8 mouse cellular contexts compared by ENCODE assay signal in the genomic region with DNA sequence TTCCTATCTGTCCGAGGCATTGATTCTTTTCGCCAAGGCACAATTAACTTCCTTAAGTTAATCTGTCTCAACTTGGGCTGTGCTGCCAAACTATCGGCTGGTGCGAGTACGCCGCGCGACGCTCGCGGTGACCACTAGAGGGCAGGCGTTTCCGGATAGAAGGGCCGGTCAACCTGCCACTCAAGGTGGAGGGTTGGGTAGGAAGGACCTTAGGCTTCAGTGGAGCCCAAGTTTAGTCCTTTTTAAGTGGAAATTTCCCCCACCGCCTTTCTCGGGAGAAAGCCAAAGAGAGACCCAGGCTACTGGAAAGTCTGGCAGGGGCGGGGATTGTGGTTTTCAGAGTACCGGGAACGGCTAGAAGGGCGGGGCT. TPM values are rescaled to one million over a fixed set of nuclear protein-coding genes. Genes with fewer than 3 reads are reported as not detected.
A peak's percentile ranks its signal among the peaks of the same experiment; 100 is the strongest.
DNase-seq lines count a peak whose midpoint lies in the region; ATAC-seq and TF ChIP-seq lines count a peak whose summit lies in the region.

No protein-coding gene starts in this region.

- peaks cover 62% of the 10 kb centered on the region for H3K4me1 ChIP-seq in forebrain, embryonic 13.5 days
- H3K4me1 ChIP-seq in lung, embryonic 14.5 days (ENCODE audit: insufficient read depth): peaks cover 19% of the 10 kb centered on the region
- peaks cover 50% of the 10 kb centered on the region for H3K4me1 ChIP-seq in neural tube, embryonic 15.5 days

- peak overlapping the region; percentile 70 for H3K4me3 ChIP-seq in forebrain, embryonic 13.5 days
- peak overlapping the region; percentile 45 for H3K4me3 ChIP-seq in lung, embryonic 14.5 days (ENCODE audit: low read depth, low read length)
- H3K4me3 ChIP-seq in neural tube, embryonic 15.5 days (replicated peaks): peak overlapping the region; percentile 41

- H3K36me3 ChIP-seq in forebrain, embryonic 13.5 days (ENCODE audit: poor library complexity, severe bottlenecking): peaks cover 24% of the 10 kb centered on the region
- peaks cover 7% of the 10 kb centered on the region; the same call in 1 of the 2 replicates for H3K36me3 ChIP-seq in lung, embryonic 14.5 days (ENCODE audit: insufficient read depth)
- H3K36me3 ChIP-seq in neural tube, embryonic 15.5 days: peaks cover 2% of the 10 kb centered on the region

- no peaks in the 10 kb centered on the region for H3K9me3 ChIP-seq in forebrain, embryonic 13.5 days (replicated peaks)
- H3K9me3 ChIP-seq in lung, embryonic 14.5 days (ENCODE audit: low read depth, low read length): no peaks in the 10 kb centered on the region
- no peaks in the 10 kb centered on the region for H3K9me3 ChIP-seq in neural tube, embryonic 15.5 days (replicated peaks)

- peak; percentile 97 for TF ChIP-seq CTCF in lung, embryonic 14.5 days (IDR thresholded peaks at IDR 0.05; ENCODE audit: low read depth)

- peak overlapping the region; percentile 95 for H3K27ac ChIP-seq in forebrain, embryonic 13.5 days
- H3K27ac ChIP-seq in lung, embryonic 14.5 days (ENCODE audit: low read depth): peak overlapping the region; percentile 81
- peak overlapping the region; percentile 80 for H3K27ac ChIP-seq in neural tube, embryonic 15.5 days (replicated peaks)

- intact Hi-C loops in heart, postnatal 10 days (cut with DNase I): no loop called here

- peak; percentile 33 for ATAC-seq in forebrain, embryonic 13.5 days
- peak; percentile 48 for ATAC-seq in lung, embryonic 14.5 days (ENCODE audit: insufficient read depth)
- ATAC-seq in neural tube, embryonic 15.5 days (ENCODE audit: low FRiP score): peak; percentile 51

- peak overlapping the region; percentile 87 for H3K9ac ChIP-seq in forebrain, embryonic 13.5 days
- H3K9ac ChIP-seq in lung, embryonic 14.5 days: peak overlapping the region; percentile 48
- H3K9ac ChIP-seq in neural tube, embryonic 15.5 days (replicated peaks): peak overlapping the region; percentile 28; the same call in 1 of the 2 replicates

- DNase-seq in ES-CJ7 (ENCODE audit: low read depth, low spot score): peak; percentile 90
- peak; percentile 75 for DNase-seq in c-Kit-positive CD71-positive TER-119-positive erythroid progenitor cells, embryonic 14.5 days (ENCODE audit: low spot score)
- peak; percentile 92 to 94 for DNase-seq in heart, postnatal 10 days
- DNase-seq in kidney, postnatal 36 days: peak; percentile 91 to 94
- DNase-seq in lung, embryonic 14.5 days: peak; percentile 95
- peak; percentile 93 for DNase-seq in testis, postnatal 10 days (ENCODE audit: low spot score)

- WGBS in forebrain, embryonic 13.5 days: under 1% methylated on average over 20 of the region's 20 CpGs
- under 1% methylated on average over 20 of the region's 20 CpGs for WGBS in lung, embryonic 14.5 days
- WGBS in neural tube, embryonic 15.5 days: under 1% methylated on average over 20 of the region's 20 CpGs

- H3K4me2 ChIP-seq in forebrain, embryonic 13.5 days: peak overlapping the region; percentile 77
- peak overlapping the region; percentile 86 for H3K4me2 ChIP-seq in lung, embryonic 14.5 days
- peak overlapping the region; percentile 67 for H3K4me2 ChIP-seq in neural tube, embryonic 15.5 days

- no peaks in the 10 kb centered on the region for H3K27me3 ChIP-seq in forebrain, embryonic 13.5 days
- H3K27me3 ChIP-seq in lung, embryonic 14.5 days (ENCODE audit: insufficient read depth, low read length): no peaks in the 10 kb centered on the region
- H3K27me3 ChIP-seq in neural tube, embryonic 15.5 days (replicated peaks): no peaks in the 10 kb centered on the region

RNA-seq across cellular contexts. Expression of gene Muc1, which starts 0.7 kb away (rescaled TPM):
- polyA plus RNA-seq in forebrain, embryonic 13.5 days (2015; fragmentation: Nextera tagmentation; extraction: Ambion mirVana): 2.8 and 3.1 TPM in 2 replicates
- under 1 TPM; 0.20 to 0.34 TPM for total RNA-seq in heart, postnatal 10 days (2021)
- polyA plus RNA-seq in lung, embryonic 14.5 days (2014; fragmentation: Nextera tagmentation; extraction: Ambion mirVana): 43.0 and 50.4 TPM in 2 replicates
- polyA plus RNA-seq in neural tube, embryonic 15.5 days (2015; fragmentation: Nextera tagmentation; extraction: Ambion mirVana): 0.56 and 0.79 TPM in 2 replicates

RNA-seq across cellular contexts. Expression of gene Mtx1, which starts 1.3 kb away (rescaled TPM):
- polyA plus RNA-seq in forebrain, embryonic 13.5 days (2015; fragmentation: Nextera tagmentation; extraction: Ambion mirVana): 196 and 201 TPM in 2 replicates
- 10 to 100 TPM; 73.7 to 77.2 TPM for total RNA-seq in heart, postnatal 10 days (2021)
- 193 and 212 TPM in 2 replicates for polyA plus RNA-seq in lung, embryonic 14.5 days (2014; fragmentation: Nextera tagmentation; extraction: Ambion mirVana)
- polyA plus RNA-seq in neural tube, embryonic 15.5 days (2015; fragmentation: Nextera tagmentation; extraction: Ambion mirVana): 159 and 171 TPM in 2 replicates

RNA-seq across cellular contexts. Expression of gene Thbs3, which starts 13.2 kb away (rescaled TPM):
- 79.2 and 96.1 TPM in 2 replicates for polyA plus RNA-seq in forebrain, embryonic 13.5 days (2015; fragmentation: Nextera tagmentation; extraction: Ambion mirVana)
- 10 to 100 TPM; 20.4 to 21.8 TPM for total RNA-seq in heart, postnatal 10 days (2021)
- polyA plus RNA-seq in lung, embryonic 14.5 days (2014; fragmentation: Nextera tagmentation; extraction: Ambion mirVana): 33.6 and 39.9 TPM in 2 replicates
- 38.6 and 48.2 TPM in 2 replicates for polyA plus RNA-seq in neural tube, embryonic 15.5 days (2015; fragmentation: Nextera tagmentation; extraction: Ambion mirVana)

RNA-seq across cellular contexts. Expression of gene Krtcap2, which starts 17.6 kb away (rescaled TPM):
- polyA plus RNA-seq in forebrain, embryonic 13.5 days (2015; fragmentation: Nextera tagmentation; extraction: Ambion mirVana): 221 and 237 TPM in 2 replicates
- total RNA-seq in heart, postnatal 10 days (2021): 10 to 100 TPM; 84.4 to 88.0 TPM
- 293 and 312 TPM in 2 replicates for polyA plus RNA-seq in lung, embryonic 14.5 days (2014; fragmentation: Nextera tagmentation; extraction: Ambion mirVana)
- 221 and 222 TPM in 2 replicates for polyA plus RNA-seq in neural tube, embryonic 15.5 days (2015; fragmentation: Nextera tagmentation; extraction: Ambion mirVana)

RNA-seq across cellular contexts. Expression of gene Trim46, which starts 17.9 kb away (rescaled TPM):
- polyA plus RNA-seq in forebrain, embryonic 13.5 days (2015; fragmentation: Nextera tagmentation; extraction: Ambion mirVana): 36.6 and 43.2 TPM in 2 replicates
- 1 to 10 TPM in 1 of 2 experiments, under 1 TPM in 1; 0.77 to 1.1 TPM for total RNA-seq in heart, postnatal 10 days (2021)
- polyA plus RNA-seq in lung, embryonic 14.5 days (2014; fragmentation: Nextera tagmentation; extraction: Ambion mirVana): 5.7 and 6.3 TPM in 2 replicates
- polyA plus RNA-seq in neural tube, embryonic 15.5 days (2015; fragmentation: Nextera tagmentation; extraction: Ambion mirVana): 63.0 and 76.6 TPM in 2 replicates

Comparison
In these comparisons a context has a peak if more than half of its experiments do, and no peak if none do; other contexts are left out.
1. Peak in every context shown above with its lines: DNase-seq, ATAC-seq, H3K4me3 ChIP-seq and H3K27ac ChIP-seq.
2. H3K9ac ChIP-seq: peak in every context shown above with its lines; median percentile 87 in forebrain, embryonic 13.5 days; 48 in lung, embryonic 14.5 days; 28 in neural tube, embryonic 15.5 days.
3. RNA of gene Muc1, which starts 0.7 kb away (polyA plus RNA-seq): 43.0 to 50.4 TPM in lung, embryonic 14.5 days; 2.8 to 3.1 TPM in forebrain, embryonic 13.5 days and 0.56 to 0.79 TPM in neural tube, embryonic 15.5 days; every median in the first group is over 10 times any median in the second.